Comparison of ENCODE assay signal across 30 mouse cellular contexts in the genomic region with DNA sequence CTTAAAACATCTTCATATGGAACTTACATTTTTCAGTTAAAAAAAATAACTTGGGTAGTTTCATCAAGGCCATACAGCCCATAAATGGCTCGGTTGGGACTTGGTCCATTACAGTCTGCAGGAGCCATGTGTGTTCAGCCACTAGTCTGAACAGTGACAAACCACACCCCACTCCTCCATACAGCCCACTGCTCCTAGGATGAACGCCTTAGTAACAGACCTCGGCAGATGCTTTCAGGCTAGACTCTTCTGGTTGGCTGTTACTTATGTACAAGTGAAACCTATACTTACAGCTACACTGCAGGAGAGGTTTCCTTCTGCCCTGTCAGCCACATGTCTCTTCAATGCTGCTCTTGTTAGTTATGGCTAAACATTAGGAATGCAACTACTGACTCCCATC. TPM values are rescaled to one million over a fixed set of nuclear protein-coding genes. Genes with fewer than 3 reads are reported as not detected.
DNase-seq lines count a peak whose midpoint lies in the region; ATAC-seq and TF ChIP-seq lines count a peak whose summit lies in the region.
"Had no signal": no experiment of that assay in that cellular context is flagged by ENCODE, and none has a peak within 500 bp of the region (broad histone marks: within the 10 kb centered on the region; RNA-seq: fewer than 3 reads in every experiment).

No protein-coding gene starts in this region.

- H3K4me2 ChIP-seq in forebrain, postnatal 0 days (ENCODE audit: low read depth) = no peak overlapping the region
- H3K4me2 ChIP-seq in forebrain, embryonic 14.5 days (ENCODE audit: low read length) = no peak overlapping the region
- no peak overlapping the region for H3K4me2 ChIP-seq in embryonic facial prominence, embryonic 14.5 days (ENCODE audit: low read depth, low read length)
- no peak overlapping the region for H3K4me2 ChIP-seq in midbrain, embryonic 13.5 days (replicated peaks)
- H3K4me2 ChIP-seq: forebrain, embryonic 13.5 days; heart, embryonic 13.5 days; hindbrain, embryonic 12.5 days; hindbrain, embryonic 15.5 days had no signal

- TF ChIP-seq CTCF in forebrain, postnatal 0 days (IDR thresholded peaks at IDR 0.05; ENCODE audit: low read depth) = no peak
- no peak for TF ChIP-seq CTCF in left cerebral cortex, adult 2 months (IDR thresholded peaks at IDR 0.05)

- no peaks in the 10 kb centered on the region for H3K9me3 ChIP-seq in forebrain, postnatal 0 days (ENCODE audit: low read length)
- H3K9me3 ChIP-seq in forebrain, embryonic 14.5 days (replicated peaks; ENCODE audit: control insufficient read depth, low read length) = no peaks in the 10 kb centered on the region
- H3K9me3 ChIP-seq in embryonic facial prominence, embryonic 14.5 days (ENCODE audit: control insufficient read depth, low read length) = no peaks in the 10 kb centered on the region
- H3K9me3 ChIP-seq in midbrain, embryonic 13.5 days = no peaks in the 10 kb centered on the region
- H3K9me3 ChIP-seq: forebrain, embryonic 10.5 days; forebrain, embryonic 13.5 days; G1E; heart, embryonic 10.5 days; heart, embryonic 13.5 days; hindbrain, embryonic 12.5 days; hindbrain, embryonic 15.5 days had no signal

- 79% methylated on average over 3 of the region's 3 CpGs for WGBS in forebrain, postnatal 0 days
- WGBS in forebrain, embryonic 14.5 days = 73% methylated on average over 3 of the region's 3 CpGs
- WGBS in embryonic facial prominence, embryonic 14.5 days = 32% methylated on average over 3 of the region's 3 CpGs
- 78% methylated on average over 3 of the region's 3 CpGs for WGBS in midbrain, embryonic 13.5 days

- no peak overlapping the region for H3K9ac ChIP-seq in forebrain, postnatal 0 days
- no peak overlapping the region for H3K9ac ChIP-seq in forebrain, embryonic 14.5 days (ENCODE audit: low read length)
- H3K9ac ChIP-seq in embryonic facial prominence, embryonic 14.5 days (ENCODE audit: low read depth, low read length) = no peak overlapping the region
- no peak overlapping the region for H3K9ac ChIP-seq in midbrain, embryonic 13.5 days (replicated peaks)
- H3K9ac ChIP-seq: forebrain, embryonic 13.5 days; heart, embryonic 13.5 days; hindbrain, embryonic 12.5 days; hindbrain, embryonic 15.5 days had no signal

- H3K4me1 ChIP-seq in forebrain, postnatal 0 days (ENCODE audit: insufficient read depth) = no peaks in the 10 kb centered on the region
- no peaks in the 10 kb centered on the region for H3K4me1 ChIP-seq in forebrain, embryonic 14.5 days (ENCODE audit: control insufficient read depth, insufficient read depth, low read length)
- H3K4me1 ChIP-seq in embryonic facial prominence, embryonic 14.5 days (ENCODE audit: control insufficient read depth, insufficient read depth, low read length) = peaks cover 11% of the 10 kb centered on the region
- H3K4me1 ChIP-seq in midbrain, embryonic 13.5 days (replicated peaks) = no peaks in the 10 kb centered on the region
- H3K4me1 ChIP-seq: forebrain, embryonic 13.5 days; heart, embryonic 10.5 days; heart, embryonic 13.5 days; hindbrain, embryonic 12.5 days; hindbrain, embryonic 15.5 days had no signal

- intact Hi-C loops in left cerebral cortex, adult 2 months (cut with DNase I) = no loop called here
- intact Hi-C loops in gastrocnemius, postnatal 36 days (cut with DNase I) = no loop called here

- no peaks in the 10 kb centered on the region for H3K27me3 ChIP-seq in forebrain, postnatal 0 days (ENCODE audit: insufficient read depth, low read length)
- H3K27me3 ChIP-seq in forebrain, embryonic 14.5 days (replicated peaks; ENCODE audit: control insufficient read depth, insufficient read depth, low read length) = no peaks in the 10 kb centered on the region
- 0 out of 2 replicates have a peak, but pooled peaks cover 3% of the 10 kb centered on the region for H3K27me3 ChIP-seq in embryonic facial prominence, embryonic 14.5 days (replicated peaks; ENCODE audit: control insufficient read depth, insufficient read depth, low read length)
- H3K27me3 ChIP-seq in midbrain, embryonic 13.5 days = no peaks in the 10 kb centered on the region
- H3K27me3 ChIP-seq: CH12.LX; forebrain, embryonic 13.5 days; heart, embryonic 13.5 days; hindbrain, embryonic 12.5 days; hindbrain, embryonic 15.5 days had no signal

- no peak overlapping the region for H3K4me3 ChIP-seq in forebrain, postnatal 0 days (ENCODE audit: low read depth, low read length)
- no peak overlapping the region for H3K4me3 ChIP-seq in forebrain, embryonic 14.5 days (ENCODE audit: low read depth, low read length)
- H3K4me3 ChIP-seq in left cerebral cortex, adult 2 months = no peak overlapping the region
- H3K4me3 ChIP-seq in embryonic facial prominence, embryonic 14.5 days (ENCODE audit: low read depth, low read length) = no peak overlapping the region
- H3K4me3 ChIP-seq in midbrain, embryonic 13.5 days (replicated peaks) = no peak overlapping the region
- H3K4me3 ChIP-seq: forebrain, embryonic 10.5 days; forebrain, embryonic 13.5 days; gastrocnemius, adult 2 months; heart, adult 2 months; heart, embryonic 10.5 days; heart, embryonic 13.5 days; hindbrain, embryonic 12.5 days; hindbrain, embryonic 15.5 days had no signal

- no peak for DNase-seq in forebrain, postnatal 0 days
- DNase-seq in forebrain, embryonic 14.5 days (ENCODE audit: low spot score) = no peak
- DNase-seq in left cerebral cortex, adult 2 months (ENCODE audit: extremely low spot score in 1 of 2, low spot score in 2 of 2) = peak in 1 of 2 experiments; percentile 12
- no peak for DNase-seq in left cerebral cortex, adult 11 months (ENCODE audit: low spot score)
- peak; percentile 66 for DNase-seq in brain, adult 2 months (ENCODE audit: low read depth, low spot score)
- DNase-seq in embryonic facial prominence, embryonic 14.5 days (ENCODE audit: low spot score) = peak; percentile 51
- DNase-seq in gastrocnemius, postnatal 36 days = no peak
- DNase-seq: adrenal gland, postnatal 10 days; adrenal gland, postnatal 36 days; B cell, adult 2 months; cerebellum, adult 11 months; cerebellum, adult 2 months; cerebellum, adult 9-11 months; cerebellum, postnatal 25 days; gastrocnemius, adult 2 months; gastrocnemius, postnatal 14 days; heart, adult 2 months had no signal

- ATAC-seq in forebrain, postnatal 0 days = 0 out of 2 replicates have a peak, but pooled peaks have one; percentile 16
- no peak for ATAC-seq in forebrain, embryonic 14.5 days
- ATAC-seq in embryonic facial prominence, embryonic 14.5 days (ENCODE audit: low read depth) = 0 out of 2 replicates have a peak, but pooled peaks have one; percentile 50
- ATAC-seq in midbrain, embryonic 13.5 days = no peak
- ATAC-seq: forebrain, embryonic 13.5 days; intestine, postnatal 0 days; Patski had no signal

- no peak overlapping the region for H3K27ac ChIP-seq in forebrain, postnatal 0 days (ENCODE audit: low read depth, low read length)
- H3K27ac ChIP-seq in forebrain, embryonic 14.5 days (ENCODE audit: low read depth, low read length) = no peak overlapping the region
- peak overlapping the region; percentile 55 for H3K27ac ChIP-seq in left cerebral cortex, adult 2 months
- H3K27ac ChIP-seq in embryonic facial prominence, embryonic 14.5 days (replicated peaks; ENCODE audit: low read depth, low read length) = no peak overlapping the region
- no peak overlapping the region for H3K27ac ChIP-seq in midbrain, embryonic 13.5 days
- H3K27ac ChIP-seq: forebrain, embryonic 10.5 days; forebrain, embryonic 13.5 days; gastrocnemius, adult 2 months; heart, adult 2 months; heart, embryonic 10.5 days; heart, embryonic 13.5 days; hindbrain, embryonic 12.5 days; hindbrain, embryonic 15.5 days had no signal

- peaks cover 39% of the 10 kb centered on the region for H3K36me3 ChIP-seq in forebrain, postnatal 0 days (ENCODE audit: insufficient read depth)
- peaks cover 11% of the 10 kb centered on the region for H3K36me3 ChIP-seq in forebrain, embryonic 14.5 days (ENCODE audit: control insufficient read depth, insufficient read depth, low read length)
- H3K36me3 ChIP-seq in embryonic facial prominence, embryonic 14.5 days (ENCODE audit: control insufficient read depth, insufficient read depth, low read length) = no peaks in the 10 kb centered on the region
- peaks cover 32% of the 10 kb centered on the region for H3K36me3 ChIP-seq in midbrain, embryonic 13.5 days
- H3K36me3 ChIP-seq: forebrain, embryonic 10.5 days; G1E; heart, embryonic 10.5 days had no signal

RNA-seq across cellular contexts. Expression of gene Prss35, which starts 51.8 kb away (rescaled TPM):
- total RNA-seq in forebrain, postnatal 0 days (2014; rRNA removed) = 2.8 and 4.4 TPM in 2 replicates
- 3.1 and 3.9 TPM in 2 replicates for polyA plus RNA-seq in forebrain, postnatal 0 days (2015; fragmentation: Nextera tagmentation; extraction: Ambion mirVana)
- polyA plus RNA-seq in forebrain, embryonic 14.5 days (2014; fragmentation: Nextera tagmentation; extraction: Ambion mirVana) = 0.84 and 1.3 TPM in 2 replicates
- 1 to 10 TPM; 2.0 to 2.5 TPM for total RNA-seq in left cerebral cortex, adult 2 months (2021)
- 65.4 and 71.9 TPM in 2 replicates for polyA plus RNA-seq in embryonic facial prominence, embryonic 14.5 days (2014; fragmentation: Nextera tagmentation; extraction: Ambion mirVana)
- total RNA-seq in gastrocnemius, postnatal 36 days (2021) = under 1 TPM in 1 of 2 experiments, not detected in 1; 0.10 TPM
- 1.4 and 1.7 TPM in 2 replicates for polyA plus RNA-seq in midbrain, embryonic 13.5 days (2015; fragmentation: Nextera tagmentation; extraction: Ambion mirVana)
- total RNA-seq: CH12.LX; common myeloid progenitor, adult 5-6 weeks; hematopoietic stem cell, adult 5-6 weeks had no signal
- polyA plus RNA-seq: G1E had no signal

Comparison
In these comparisons a context has a peak if more than half of its experiments do, and no peak if none do; other contexts are left out.
1. ATAC-seq: peak in forebrain, postnatal 0 days (single experiment) and embryonic facial prominence, embryonic 14.5 days (single experiment); none in forebrain, embryonic 14.5 days (single experiment) and midbrain, embryonic 13.5 days (single experiment).
2. DNase-seq: peak in brain, adult 2 months (single experiment) and embryonic facial prominence, embryonic 14.5 days (single experiment); none in forebrain, postnatal 0 days (single experiment), forebrain, embryonic 14.5 days (single experiment), left cerebral cortex, adult 11 months (single experiment) and gastrocnemius, postnatal 36 days (0 of 2).
3. RNA of gene Prss35, which starts 51.8 kb away (polyA plus RNA-seq): 65.4 to 71.9 TPM in embryonic facial prominence, embryonic 14.5 days; 3.1 to 3.9 TPM in forebrain, postnatal 0 days, 1.4 to 1.7 TPM in midbrain, embryonic 13.5 days and 0.84 to 1.3 TPM in forebrain, embryonic 14.5 days; every median in the first group is over 10 times any median in the second.